Mouse (Mus musculus): ENCODE data around the gene Sema6c. TPM values are rescaled to one million over a fixed set of nuclear protein-coding genes. Genes with fewer than 3 reads are reported as not detected.

The Sema6c gene
- polyA plus RNA-seq, 1 experiment from 2014 or later: 1.7 TPM

- no peaks in the 10 kb centered on the region for H3K9me3 ChIP-seq (ENCODE audit: control insufficient read depth, low read length)
- H3K4me2 ChIP-seq (replicated peaks; ENCODE audit: low read depth): peak overlapping the region; percentile 42; the same call in 1 of the 2 replicates
- H3K27me3 ChIP-seq (ENCODE audit: control insufficient read depth, insufficient read depth, low read length): no peaks in the 10 kb centered on the region; the same call in 1 of the 2 replicates
- 45% methylated on average over 66 of the region's 84 CpGs for WGBS
- ATAC-seq (ENCODE audit: low FRiP score, low TSS enrichment): 0 out of 2 replicates have a peak, but pooled peaks have one; percentile 11
- TF ChIP-seq CTCF (IDR thresholded peaks at IDR 0.05; ENCODE audit: low read depth): peak; percentile 2; the same call in 1 of the 2 replicates
- TF ChIP-seq EP300 (optimal IDR thresholded peaks at IDR 0.05): no peak
- H3K4me3 ChIP-seq (ENCODE audit: low read depth, low read length): peak overlapping the region; percentile 15; the same call in 1 of the 2 replicates
- H3K4me1 ChIP-seq (replicated peaks; ENCODE audit: control insufficient read depth, insufficient read depth): no peaks in the 10 kb centered on the region
- DNase-seq (ENCODE audit: low spot score): peak; percentile 31
- peaks cover 6% of the 10 kb centered on the region; the same call in 1 of the 2 replicates for H3K36me3 ChIP-seq (ENCODE audit: control insufficient read depth, insufficient read depth, low read length)
- 0 out of 2 replicates have a peak overlapping the region, but pooled peaks have one; percentile 8 for H3K9ac ChIP-seq (ENCODE audit: low read length)
- H3K27ac ChIP-seq (replicated peaks): no peak overlapping the region
These were observed 12.4 kb downstream of the Sema6c start for GRCm38 (mm10) chr3:95172526-95173255.

GRCm38 (mm10) chr3:95173256-95173949, 13.1 kb downstream of the Sema6c start:
- DNase-seq (ENCODE audit: low spot score): peak; percentile 38
- Histone ChIP-seq H3K27me3 (ENCODE audit: control insufficient read depth, insufficient read depth, low read length) (no peaks in the 10 kb centered on the region; the same call in 1 of the 2 replicates), H3K4me3 (ENCODE audit: low read depth, low read length) (peak overlapping the region; percentile 15), H3K9ac (ENCODE audit: low read length) (peak overlapping the region; percentile 8; the same call in 1 of the 2 replicates), H3K9me3 (ENCODE audit: control insufficient read depth, low read length) (no peaks in the 10 kb centered on the region), H3K27ac (replicated peaks) (no peak overlapping the region), H3K4me2 (replicated peaks; ENCODE audit: low read depth) (peak overlapping the region; percentile 42), H3K36me3 (ENCODE audit: control insufficient read depth, insufficient read depth, low read length) (peaks cover 6% of the 10 kb centered on the region; the same call in 1 of the 2 replicates), H3K4me1 (replicated peaks; ENCODE audit: control insufficient read depth, insufficient read depth) (no peaks in the 10 kb centered on the region)
- WGBS: 24% methylated on average over 56 of the region's 58 CpGs
- no peak for TF ChIP-seq EP300 (optimal IDR thresholded peaks at IDR 0.05)
- TF ChIP-seq CTCF (IDR thresholded peaks at IDR 0.05; ENCODE audit: low read depth): no peak
- ATAC-seq (ENCODE audit: low FRiP score, low TSS enrichment): no peak

GRCm38 (mm10) chr3:95174011-95174592, 13.8 kb downstream of the Sema6c start:
- peak overlapping the region; percentile 42 for H3K4me2 ChIP-seq (replicated peaks; ENCODE audit: low read depth)
- no peaks in the 10 kb centered on the region for H3K4me1 ChIP-seq (replicated peaks; ENCODE audit: control insufficient read depth, insufficient read depth)
- peaks cover 3% of the 10 kb centered on the region; the same call in 1 of the 2 replicates for H3K36me3 ChIP-seq (ENCODE audit: control insufficient read depth, insufficient read depth, low read length)
- H3K27ac ChIP-seq (replicated peaks): no peak overlapping the region
- DNase-seq (ENCODE audit: low spot score) (peak; percentile 88), ATAC-seq (ENCODE audit: low FRiP score, low TSS enrichment) (peak; percentile 37)
- H3K9ac ChIP-seq (ENCODE audit: low read length): no peak overlapping the region
- H3K27me3 ChIP-seq (ENCODE audit: control insufficient read depth, insufficient read depth, low read length): no peaks in the 10 kb centered on the region; the same call in 1 of the 2 replicates
- no peaks in the 10 kb centered on the region for H3K9me3 ChIP-seq (ENCODE audit: control insufficient read depth, low read length)
- H3K4me3 ChIP-seq (ENCODE audit: low read depth, low read length): no peak overlapping the region
- TF ChIP-seq CTCF (IDR thresholded peaks at IDR 0.05; ENCODE audit: low read depth) (peak; percentile 94), EP300 (optimal IDR thresholded peaks at IDR 0.05) (no peak)
- WGBS: 19% methylated on average over 16 of the region's 16 CpGs

- TF ChIP-seq EP300 (optimal IDR thresholded peaks at IDR 0.05) (no peak), CTCF (IDR thresholded peaks at IDR 0.05; ENCODE audit: low read depth) (no peak)
- H3K27me3 ChIP-seq (ENCODE audit: control insufficient read depth, insufficient read depth, low read length): no peaks in the 10 kb centered on the region; the same call in 1 of the 2 replicates
- no peaks in the 10 kb centered on the region; the same call in 1 of the 2 replicates for H3K36me3 ChIP-seq (ENCODE audit: control insufficient read depth, insufficient read depth, low read length)
- no peak overlapping the region for H3K4me2 ChIP-seq (replicated peaks; ENCODE audit: low read depth)
- no peaks in the 10 kb centered on the region for H3K9me3 ChIP-seq (ENCODE audit: control insufficient read depth, low read length)
- H3K4me3 ChIP-seq (ENCODE audit: low read depth, low read length): no peak overlapping the region
- DNase-seq (ENCODE audit: low spot score): no peak
- no peak overlapping the region for H3K9ac ChIP-seq (ENCODE audit: low read length)
- WGBS: 59% methylated on average over 3 of the region's 3 CpGs
- no peaks in the 10 kb centered on the region for H3K4me1 ChIP-seq (replicated peaks; ENCODE audit: control insufficient read depth, insufficient read depth)
- peak overlapping the region; percentile 63; the same call in 1 of the 2 replicates for H3K27ac ChIP-seq (replicated peaks)
- no peak for ATAC-seq (ENCODE audit: low FRiP score, low TSS enrichment)
These were observed 16.2 kb downstream of the Sema6c start for GRCm38 (mm10) chr3:95176500-95176899.

GRCm38 (mm10) chr3:95177583-95177982, 17.3 kb downstream of the Sema6c start:
- no peaks in the 10 kb centered on the region; the same call in 1 of the 2 replicates for H3K36me3 ChIP-seq (ENCODE audit: control insufficient read depth, insufficient read depth, low read length)
- H3K4me1 ChIP-seq (replicated peaks; ENCODE audit: control insufficient read depth, insufficient read depth): no peaks in the 10 kb centered on the region
- no peaks in the 10 kb centered on the region for H3K9me3 ChIP-seq (ENCODE audit: control insufficient read depth, low read length)
- no peak overlapping the region for H3K4me3 ChIP-seq (ENCODE audit: low read depth, low read length)
- no peak overlapping the region for H3K4me2 ChIP-seq (replicated peaks; ENCODE audit: low read depth)
- no peak overlapping the region for H3K9ac ChIP-seq (ENCODE audit: low read length)
- DNase-seq (ENCODE audit: low spot score) (no peak), ATAC-seq (ENCODE audit: low FRiP score, low TSS enrichment) (peak; percentile 60; the same call in 1 of the 2 replicates)
- no peaks in the 10 kb centered on the region; the same call in 1 of the 2 replicates for H3K27me3 ChIP-seq (ENCODE audit: control insufficient read depth, insufficient read depth, low read length)
- 43% methylated on average over 6 of the region's 6 CpGs for WGBS
- TF ChIP-seq EP300 (optimal IDR thresholded peaks at IDR 0.05) (no peak), CTCF (IDR thresholded peaks at IDR 0.05; ENCODE audit: low read depth) (no peak)
- peak overlapping the region; percentile 77 for H3K27ac ChIP-seq (replicated peaks)

Data from stomach, postnatal 0 days (tissue).